Mouse (Mus musculus) retina, adult 2 months (tissue): Measurements from ENCODE around the gene Lfng.

Source experiments
- DNase-seq: peaks from one replicate; pipeline ENCODE4 v3.0.0-alpha.2; 2012; ENCODE audit warnings: low read depth, low spot score

The Lfng gene

DNA sequence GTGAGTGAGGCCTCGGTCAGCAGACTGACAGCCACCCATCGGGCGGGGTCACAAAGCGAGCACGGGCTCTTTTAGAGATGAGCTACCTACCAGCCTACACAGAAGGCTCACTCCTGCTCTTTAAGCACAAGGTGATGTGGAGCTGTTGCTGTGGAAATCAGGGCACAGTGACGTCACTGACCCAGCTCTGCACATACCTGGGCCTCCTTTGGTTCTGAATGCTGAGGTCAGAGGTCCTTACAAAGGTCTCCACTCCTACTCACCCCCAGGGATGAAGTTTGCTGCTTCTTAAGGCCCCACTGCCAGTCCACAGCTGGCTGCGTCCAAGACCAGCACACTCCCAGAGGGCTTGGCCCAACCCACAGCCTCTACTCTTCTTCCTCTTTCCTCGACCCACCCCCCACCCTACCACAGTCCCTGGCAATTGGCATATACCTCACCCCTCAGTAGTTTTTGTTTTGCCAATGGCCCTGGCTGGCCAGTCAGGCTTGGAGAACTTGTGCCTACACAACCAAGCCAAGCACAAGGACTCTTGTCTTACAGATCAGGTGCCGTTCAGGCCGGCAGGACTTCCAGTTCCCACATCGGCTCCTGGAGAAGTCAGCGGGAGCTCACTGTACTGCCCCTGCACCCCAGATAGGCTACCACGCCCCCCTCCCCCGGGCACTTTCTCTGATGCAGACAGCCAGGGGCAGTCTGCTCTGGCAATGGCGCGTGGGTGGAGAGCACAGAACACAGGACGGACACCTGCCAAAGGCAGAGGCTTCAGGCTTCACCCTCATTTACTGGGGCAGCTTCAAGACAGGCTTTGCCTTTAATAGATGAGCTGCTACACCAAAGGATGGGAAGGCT lies 55.8 kb downstream of the Lfng start:
- DNase-seq = no peak

DNA sequence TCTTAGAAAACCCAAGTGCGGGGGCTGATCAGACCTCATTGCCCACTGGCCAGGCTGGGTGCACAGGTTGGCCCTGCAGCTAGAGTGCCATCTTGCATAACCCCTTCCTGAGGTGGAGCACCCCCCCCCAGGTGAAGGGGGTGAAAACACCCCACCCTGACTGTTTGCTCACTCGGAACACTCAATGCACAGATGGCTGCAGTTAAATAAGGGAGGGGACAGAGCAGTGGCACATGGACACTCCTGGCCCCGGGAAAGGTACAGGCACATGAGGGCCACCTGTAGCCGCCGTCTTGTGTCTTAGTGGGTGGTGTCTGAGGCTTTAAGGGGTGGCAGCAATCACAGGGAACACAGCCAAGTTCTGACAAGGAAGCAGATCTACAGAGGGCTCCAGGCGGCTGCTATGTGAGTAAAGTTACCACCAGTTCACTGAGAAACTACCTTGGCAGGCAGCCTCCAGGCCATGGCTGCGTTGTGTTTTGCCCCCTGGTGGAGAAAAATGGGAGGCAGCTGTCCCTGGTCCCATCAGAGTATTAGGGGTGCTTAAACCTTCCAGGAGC lies 56.6 kb downstream of the Lfng start:
- DNase-seq = no peak
